Mouse (Mus musculus): ENCODE data around the gene Bysl. TPM values are rescaled to one million over a fixed set of nuclear protein-coding genes. Genes with fewer than 3 reads are reported as not detected.
"Not testable (repeated sequence)": the region's sequence is repeated elsewhere in the genome, so short reads cannot be mapped to it uniquely, and the experiment has no call there.

Gene Bysl
- 10 to 100 TPM; 14.0 to 15.8 TPM for total RNA-seq (2021)
- long read RNA-seq, experiment 1, transcript Bysl-201 (7 exons, 3,854 nt): major isoform, 44 of 48 reads
- long read RNA-seq, experiment 1, partial matches to known transcripts: 3 of 48 reads
- long read RNA-seq, experiment 1, other reads (novel, unspliced or antisense): 1 of 48 reads
- long read RNA-seq, experiment 2, transcript Bysl-201 (7 exons, 3,854 nt): major isoform, 31 of 34 reads
- long read RNA-seq, experiment 2, partial matches to known transcripts: 3 of 34 reads
- long read RNA-seq, experiment 2, other reads (novel, unspliced or antisense): 0 of 34 reads

DNA sequence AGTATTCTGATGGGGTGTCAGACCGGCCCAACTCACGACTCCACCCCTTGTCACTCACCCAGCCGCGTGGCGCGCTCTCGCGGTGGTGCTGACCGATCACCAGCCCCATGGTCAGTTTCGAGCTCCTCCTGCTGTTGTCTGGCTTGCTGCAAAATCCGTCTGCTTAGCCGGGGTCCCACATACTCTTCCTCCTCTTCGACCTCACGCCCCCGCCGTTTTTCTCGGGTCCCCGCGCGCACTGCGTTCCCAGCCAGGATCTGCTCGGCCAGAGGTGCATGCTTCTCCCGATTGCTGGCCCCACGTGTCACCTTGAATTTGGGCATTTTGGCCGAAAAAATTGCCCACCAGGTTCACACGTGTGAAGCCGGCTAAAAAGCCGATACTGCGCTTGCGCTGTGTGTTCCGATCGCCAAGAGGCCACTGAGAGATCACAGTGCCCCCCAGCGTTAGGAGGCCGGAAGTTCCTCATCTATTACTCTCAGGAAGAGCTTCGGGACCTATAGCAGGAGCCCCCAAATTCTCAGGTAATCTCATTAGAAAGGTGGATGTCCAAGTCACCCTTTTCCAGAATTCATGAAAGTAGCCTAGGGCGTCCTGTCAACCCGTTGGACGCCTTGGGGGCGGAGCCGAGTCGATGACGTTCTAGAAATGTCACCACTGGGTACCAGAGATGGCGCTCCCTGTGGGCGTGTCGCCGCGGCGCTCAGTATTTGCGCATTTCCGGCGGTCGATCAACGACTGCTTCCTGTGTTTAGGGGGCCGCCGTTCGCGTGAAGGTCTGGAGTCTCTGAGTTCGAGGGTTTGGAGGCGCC lies at the start of gene Bysl, which contains the start of the genes Med20 and Gm20517:
Bysl (minus strand) TSS at position 644 of the 812 bp plus-strand sequence.
Med20 (plus strand) TSS at position 734 of the 812 bp plus-strand sequence.
Gm20517 (plus strand) TSS at position 741 of the 812 bp plus-strand sequence.
- intact Hi-C loops (cut with DNase I): no loop called here
- DNase-seq: peak; percentile 95 to 99

DNA sequence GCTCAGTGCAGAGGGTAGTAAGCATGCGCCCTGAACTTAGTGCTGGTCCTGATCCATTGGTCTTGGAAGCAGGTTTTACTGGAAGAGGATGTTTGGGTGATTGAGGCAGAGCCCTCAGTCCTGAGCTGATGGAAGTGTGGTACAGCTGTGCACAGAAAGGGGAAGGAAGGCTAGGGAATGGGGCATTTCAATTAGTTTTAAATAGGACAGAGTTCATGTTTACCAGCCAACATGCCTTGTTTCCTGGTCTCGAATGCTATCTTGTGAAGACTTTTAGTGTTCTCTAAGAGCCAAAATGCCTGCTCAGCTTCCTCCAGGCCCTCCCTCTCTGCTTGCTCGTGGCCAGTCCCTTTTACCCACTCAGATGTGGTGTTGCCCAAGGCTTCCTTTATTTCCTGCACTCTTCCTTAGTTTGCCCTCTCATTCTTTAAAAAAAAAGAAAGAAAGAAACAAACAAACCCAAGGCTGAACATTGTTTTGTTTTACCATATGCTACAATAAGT lies 47.5 kb upstream of the Bysl start:
- no peak for DNase-seq
- intact Hi-C loops (cut with DNase I): no loop called here

DNA sequence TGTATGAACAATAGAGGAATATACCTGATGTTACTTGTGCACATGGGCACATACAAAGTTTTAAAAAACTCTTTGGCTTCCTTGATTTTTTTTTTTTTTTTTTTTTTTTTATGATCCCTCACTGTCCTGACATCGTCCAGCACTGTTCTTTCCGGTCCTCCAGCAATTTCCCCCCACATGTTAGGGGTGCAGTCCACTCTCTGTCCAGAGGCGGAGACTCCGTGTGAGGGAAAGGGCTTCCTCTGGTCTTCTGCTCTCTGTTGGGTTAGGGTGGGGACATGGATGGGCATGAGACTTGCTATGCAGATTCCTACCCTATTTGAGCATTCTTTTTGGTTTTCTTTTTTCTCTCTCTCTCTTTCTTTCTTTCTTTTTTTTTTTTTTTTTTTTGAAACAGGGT lies 46.6 kb upstream of the Bysl start:
- DNase-seq: no peak
- intact Hi-C loops (cut with DNase I): no loop called here

DNA sequence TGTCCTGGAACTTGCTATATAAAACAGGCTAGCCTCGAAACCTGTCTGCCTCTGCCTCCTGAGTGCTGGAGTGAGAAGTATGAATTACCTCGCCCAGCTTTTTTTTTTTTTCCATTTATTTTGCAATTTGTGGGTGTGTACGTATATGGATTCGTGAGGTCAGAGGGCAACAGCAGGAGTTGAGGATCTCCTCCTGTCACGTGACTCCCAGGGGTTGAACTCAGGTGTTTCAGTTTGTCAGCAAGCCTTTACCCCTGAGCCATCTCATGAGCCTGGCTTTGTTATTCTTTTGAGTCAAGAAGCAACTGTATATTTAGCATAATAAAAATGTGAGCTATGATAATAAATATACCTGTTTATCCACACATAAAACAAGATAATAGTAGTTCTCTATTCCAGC lies 44.4 kb upstream of the Bysl start:
- DNase-seq: no peak
- intact Hi-C loops (cut with DNase I): no loop called here

DNA sequence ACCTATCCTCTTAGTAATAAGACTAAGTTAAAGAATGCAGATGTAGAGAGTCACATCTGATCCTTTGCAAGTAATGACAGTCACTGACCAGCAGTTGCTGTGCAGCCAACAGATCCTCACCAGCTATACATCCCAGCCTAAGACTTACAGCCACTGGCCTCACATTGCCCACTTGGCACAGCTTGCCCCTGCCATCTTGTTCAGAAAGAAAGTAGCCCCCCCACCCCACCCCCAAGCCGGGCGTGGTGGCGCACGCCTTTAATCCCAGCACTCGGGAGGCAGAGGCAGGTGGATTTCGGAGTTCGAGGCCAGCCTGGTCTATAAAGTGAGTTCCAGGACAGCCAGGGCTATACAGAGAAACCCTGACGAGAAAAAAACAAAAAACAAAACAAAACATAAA lies 43.1 kb upstream of the Bysl start:
- intact Hi-C loops (cut with DNase I); DNase-seq: not testable (repeated sequence)

DNA sequence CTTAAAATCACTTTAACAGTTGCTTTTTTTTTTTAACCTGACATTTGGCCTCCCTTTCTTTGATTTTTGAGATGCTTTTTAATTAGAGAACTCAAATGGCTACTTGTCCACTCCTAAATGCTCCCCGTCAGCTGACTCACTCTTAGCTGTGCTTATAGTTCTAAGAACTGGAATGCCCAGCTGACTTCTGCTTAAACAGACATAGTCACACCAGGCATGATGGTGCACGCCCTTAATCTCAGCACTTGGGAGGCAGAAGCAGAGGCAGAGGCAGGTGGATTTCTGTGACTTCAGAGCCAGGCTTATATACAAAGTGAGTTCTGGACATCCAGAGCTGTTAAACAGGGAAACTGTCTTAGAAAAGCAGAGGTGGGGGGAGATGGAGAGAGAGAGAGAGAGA lies 40.7 kb upstream of the Bysl start:
- intact Hi-C loops (cut with DNase I): no loop called here
- DNase-seq: no peak

DNA sequence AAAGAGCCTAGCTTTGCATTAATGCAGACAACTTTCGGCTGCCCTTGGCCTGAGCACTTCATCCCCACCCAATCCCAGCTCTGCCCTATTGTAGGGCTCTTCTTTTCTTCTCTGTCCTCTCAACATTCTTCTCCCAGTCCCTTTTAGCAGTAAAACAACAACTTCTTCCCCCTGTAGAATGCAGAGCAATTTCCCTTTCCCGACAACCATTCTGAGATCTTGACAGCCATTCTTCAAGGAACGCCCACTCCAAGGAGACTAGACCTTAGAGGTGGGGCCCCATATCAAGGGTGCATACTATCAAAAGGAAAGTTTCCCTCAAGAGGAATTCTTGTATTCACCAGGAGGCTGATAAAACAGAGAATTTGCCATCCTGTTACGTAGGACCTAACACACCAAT lies 37.7 kb upstream of the Bysl start:
- intact Hi-C loops (cut with DNase I): no loop called here
- no peak for DNase-seq

DNA sequence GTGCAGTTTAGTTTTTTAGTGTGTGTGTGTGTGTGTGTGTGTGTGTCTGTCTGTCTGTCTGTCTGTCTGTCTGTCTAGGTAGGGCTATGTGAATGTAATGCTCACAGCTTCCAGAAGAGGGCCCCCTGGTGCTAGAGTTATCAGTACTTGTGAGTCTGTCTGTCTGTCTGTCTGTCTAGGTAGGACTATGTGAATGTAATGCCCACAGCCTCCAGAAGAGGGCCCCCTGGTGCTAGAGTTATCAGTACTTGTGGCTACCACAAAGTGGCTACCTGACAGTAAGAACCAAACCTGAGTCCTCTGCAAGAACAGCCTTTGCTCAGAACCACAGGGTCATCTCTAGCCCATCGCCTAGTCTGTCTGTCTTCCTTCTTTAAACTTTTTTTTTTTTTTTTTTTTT lies 35.4 kb upstream of the Bysl start:
- DNase-seq: peak; percentile 46 to 63
- intact Hi-C loops (cut with DNase I): no loop called here

DNA sequence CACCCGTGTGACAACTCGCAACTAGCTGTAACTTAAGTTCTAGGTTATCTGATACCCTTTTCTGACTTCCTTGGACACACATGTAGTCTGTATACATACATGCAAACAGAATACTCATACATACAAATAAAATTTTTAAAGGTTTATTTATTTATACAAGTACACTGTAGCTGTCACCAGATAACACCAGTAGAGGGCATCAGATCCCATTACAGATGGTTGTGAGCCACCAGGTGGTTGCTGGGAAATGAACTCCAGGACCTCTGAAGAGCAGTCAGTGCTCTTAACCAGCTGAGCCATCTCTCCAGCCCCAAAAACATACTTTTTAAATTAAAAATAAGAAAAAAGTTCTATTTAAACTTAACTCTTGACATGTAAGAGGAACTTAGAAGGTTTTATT lies 31.7 kb upstream of the Bysl start:
- no peak for DNase-seq
- intact Hi-C loops (cut with DNase I): no loop called here

DNA sequence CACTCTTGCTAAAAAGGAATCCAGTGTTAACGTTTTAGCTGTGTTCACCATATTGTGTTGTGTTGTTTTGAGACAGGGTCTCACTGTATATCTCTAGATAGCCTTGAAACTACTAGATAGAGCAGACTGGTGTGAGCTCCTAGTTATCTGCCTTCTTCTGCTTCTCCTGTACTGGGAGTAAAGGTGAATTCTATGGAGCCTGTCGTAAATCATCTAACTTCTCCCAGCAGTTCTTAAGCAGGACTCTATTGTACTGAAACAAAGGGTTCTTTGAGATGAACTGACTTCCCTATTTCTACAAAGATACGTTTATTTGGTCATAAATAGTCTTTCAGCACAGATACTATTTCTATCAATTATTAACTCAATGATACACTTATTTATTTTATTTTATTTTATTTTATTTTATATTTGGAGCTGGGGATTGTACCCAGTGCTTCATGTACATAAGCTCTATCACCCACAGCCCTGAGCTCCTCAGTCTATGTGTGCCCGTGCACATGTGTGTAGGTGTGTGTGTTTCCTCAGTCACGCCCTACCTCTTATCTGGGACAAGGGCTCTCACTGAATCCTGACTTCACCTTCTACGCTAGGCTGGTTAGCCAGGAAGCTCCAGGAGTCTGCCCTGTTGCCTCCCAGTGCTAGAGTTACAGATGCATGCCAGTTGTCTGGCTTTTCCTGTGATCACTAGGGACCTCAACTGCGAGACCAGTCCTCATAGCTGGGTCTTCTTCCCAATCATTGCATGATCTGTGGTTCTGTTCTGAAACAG lies 22.9 kb upstream of the Bysl start:
- intact Hi-C loops (cut with DNase I): loop anchor here (5.0 kb wide), 1 partner anchor 43 kb away; no protein-coding TSS in a partner anchor
- no peak for DNase-seq

DNA sequence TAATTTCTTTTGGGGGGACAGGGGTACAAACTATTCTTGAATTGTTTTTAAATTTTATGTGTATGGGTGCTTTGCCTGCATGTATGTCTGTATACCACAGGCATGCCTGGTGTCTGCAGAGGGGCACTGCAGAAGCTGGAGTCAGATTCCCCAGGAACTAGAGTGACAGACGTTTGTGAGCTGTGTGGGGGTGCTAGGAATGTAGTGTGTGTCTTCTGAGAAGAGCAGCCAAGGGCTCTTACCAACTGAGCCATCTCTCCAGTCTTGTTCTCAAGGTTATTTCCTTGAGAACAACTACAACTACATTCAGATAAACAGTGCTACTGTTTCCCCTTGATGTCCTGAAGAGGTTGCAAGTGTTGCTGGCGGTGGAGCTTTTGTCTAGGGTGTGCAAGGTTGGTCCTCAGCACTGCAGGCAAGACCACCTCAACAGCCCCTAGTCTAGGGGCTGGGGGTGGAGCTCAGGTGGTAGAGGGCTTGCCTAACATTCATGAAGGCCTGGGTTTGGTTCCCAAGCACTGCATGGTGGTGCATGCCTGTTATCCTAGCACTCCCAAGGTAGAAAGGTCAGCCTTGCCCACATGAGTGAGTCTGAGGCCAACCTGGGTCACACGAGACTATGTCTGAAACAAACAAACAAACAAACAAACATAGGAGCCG lies 21.0 kb upstream of the Bysl start:
- intact Hi-C loops (cut with DNase I): loop anchor here (5.0 kb wide), 1 partner anchor 45 kb away; no protein-coding TSS in a partner anchor
- no peak for DNase-seq

DNA sequence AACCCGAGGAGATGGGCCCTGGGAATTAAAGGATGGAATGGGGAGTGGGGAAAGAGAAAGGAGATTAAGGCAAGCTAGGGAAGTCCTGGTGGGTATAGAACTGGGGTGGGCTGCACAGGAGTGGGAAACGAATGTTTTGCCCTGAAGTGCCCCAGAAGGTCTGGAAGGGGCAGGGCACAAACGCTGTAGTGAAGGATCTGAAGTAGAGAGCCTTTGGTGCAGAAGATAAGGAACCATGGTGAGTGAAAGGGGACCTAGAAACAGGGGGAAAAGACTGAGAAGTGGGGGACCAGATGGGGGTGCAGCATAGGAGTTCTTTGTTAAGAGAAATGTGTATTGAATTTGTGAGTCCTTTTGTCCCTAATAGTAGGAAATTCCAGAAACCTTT lies 19.4 kb upstream of the Bysl start, which contains the start of gene Usp49:
Usp49 (plus strand) TSS at position 13 of the 388 bp plus-strand sequence.
- intact Hi-C loops (cut with DNase I): loop anchor here (5.0 kb wide), 1 partner anchor 47 kb away; no protein-coding TSS in a partner anchor
- DNase-seq: no peak

DNA sequence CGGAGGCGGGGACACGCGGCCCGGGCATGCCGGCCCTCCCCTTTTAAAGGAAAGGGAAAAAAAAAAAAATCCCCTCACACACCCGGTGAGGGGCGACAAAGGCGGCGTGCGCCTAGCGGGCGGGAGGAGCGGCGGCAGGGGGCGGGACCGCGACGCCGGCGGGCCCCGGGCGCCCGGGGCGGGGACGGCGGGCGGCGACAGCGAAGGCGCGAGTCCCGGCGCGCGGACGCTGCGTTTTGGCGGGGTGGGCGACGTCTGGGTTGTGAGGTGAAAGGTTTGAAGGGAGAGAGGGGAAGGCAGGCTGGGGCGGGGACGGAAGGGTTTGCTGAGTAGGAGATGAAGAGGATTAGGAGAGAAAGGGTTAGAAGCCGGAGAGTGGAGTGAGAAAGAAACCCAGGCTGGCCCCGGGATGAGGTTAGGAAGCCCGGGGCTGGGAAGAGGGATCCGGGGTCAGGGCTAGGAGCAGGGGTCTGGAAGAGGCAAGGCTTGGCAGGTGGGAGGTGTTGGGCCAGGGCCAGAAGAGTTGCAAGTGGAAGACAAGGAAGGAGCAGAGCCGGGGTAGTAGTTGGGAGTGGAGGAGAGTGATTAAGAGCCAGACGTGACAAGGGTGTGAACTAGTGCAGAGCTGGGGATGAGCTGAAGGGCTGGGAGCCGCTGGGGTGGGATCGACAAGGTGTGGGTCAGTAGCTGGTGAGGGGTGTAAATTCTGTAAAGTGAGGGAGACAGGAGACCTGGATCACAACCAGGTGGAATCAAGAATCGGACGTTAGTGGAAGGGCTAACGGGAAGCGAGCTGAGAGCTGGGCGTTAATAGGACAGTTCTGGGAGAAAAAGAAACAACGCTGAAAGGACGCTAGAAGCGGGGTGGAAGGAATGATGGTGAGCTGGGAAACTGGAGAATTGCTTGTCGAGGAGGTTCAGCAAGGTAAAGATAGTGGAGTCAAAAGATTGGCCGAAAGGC lies 18.7 kb upstream of the Bysl start:
- intact Hi-C loops (cut with DNase I): loop anchor here (5.0 kb wide), 1 partner anchor 47 kb away; no protein-coding TSS in a partner anchor
- DNase-seq: peak in 1 of 2 experiments; percentile 48

DNA sequence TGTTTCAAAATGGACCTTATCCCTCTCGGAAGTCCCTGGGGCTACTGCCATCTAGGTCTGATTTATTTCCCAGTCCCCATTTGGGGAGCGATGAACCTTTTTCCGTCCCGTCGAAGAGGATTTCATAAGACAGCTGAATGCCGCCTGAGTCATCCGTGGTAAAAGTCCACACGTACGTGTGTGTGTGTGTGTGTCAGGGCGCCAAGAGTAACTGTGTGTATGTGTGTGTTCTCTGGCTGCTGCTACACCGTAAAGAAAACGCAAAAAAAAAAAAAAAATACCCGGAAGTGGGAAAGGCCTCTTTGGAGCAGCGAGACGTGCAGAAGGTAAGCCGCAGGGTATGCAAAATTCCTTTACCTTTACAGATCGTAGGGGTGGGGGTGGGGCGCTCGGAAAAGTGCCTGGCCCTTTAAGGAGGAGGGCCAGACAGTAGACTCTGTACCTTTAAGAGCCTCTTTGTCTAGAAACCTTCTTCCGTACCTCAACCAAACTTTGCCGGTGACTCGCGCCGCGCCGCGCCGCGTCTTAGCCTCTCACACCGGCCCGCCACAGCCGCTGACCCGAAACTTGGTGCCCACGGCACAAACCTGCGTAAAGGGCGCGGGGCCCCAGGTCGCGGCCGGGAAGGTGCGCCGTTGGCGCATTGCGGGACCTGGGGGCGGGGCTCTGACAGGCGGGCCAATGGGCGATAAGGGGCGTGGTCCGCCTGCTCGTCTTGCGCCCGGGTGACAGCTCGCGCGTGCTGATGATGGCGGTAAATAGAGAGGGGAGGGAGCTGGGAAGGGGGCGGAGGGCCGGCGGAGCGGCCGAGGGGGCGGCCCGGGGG lies 17.8 kb upstream of the Bysl start:
- intact Hi-C loops (cut with DNase I): no loop called here
- DNase-seq: peak; percentile 94 to 96

DNA sequence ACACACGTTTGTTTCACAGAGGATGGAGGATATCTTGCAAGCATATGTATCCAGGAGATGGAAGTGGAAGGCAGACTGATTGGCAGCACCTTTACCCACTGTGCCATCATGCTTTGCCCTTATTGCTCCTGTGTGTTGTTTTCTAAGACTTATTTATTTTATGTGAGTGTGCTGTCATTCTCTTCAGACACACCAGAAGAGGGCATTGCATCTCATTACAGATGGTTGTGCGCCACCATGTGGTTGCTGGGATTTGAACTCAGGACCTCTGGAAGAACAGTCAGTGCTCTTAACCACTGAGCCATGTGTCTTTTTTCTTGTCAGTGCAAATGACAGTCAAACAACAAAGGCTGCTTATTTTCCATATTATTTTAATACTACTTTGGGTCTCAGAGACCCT lies 16.5 kb upstream of the Bysl start:
- DNase-seq: no peak
- intact Hi-C loops (cut with DNase I): no loop called here

DNA sequence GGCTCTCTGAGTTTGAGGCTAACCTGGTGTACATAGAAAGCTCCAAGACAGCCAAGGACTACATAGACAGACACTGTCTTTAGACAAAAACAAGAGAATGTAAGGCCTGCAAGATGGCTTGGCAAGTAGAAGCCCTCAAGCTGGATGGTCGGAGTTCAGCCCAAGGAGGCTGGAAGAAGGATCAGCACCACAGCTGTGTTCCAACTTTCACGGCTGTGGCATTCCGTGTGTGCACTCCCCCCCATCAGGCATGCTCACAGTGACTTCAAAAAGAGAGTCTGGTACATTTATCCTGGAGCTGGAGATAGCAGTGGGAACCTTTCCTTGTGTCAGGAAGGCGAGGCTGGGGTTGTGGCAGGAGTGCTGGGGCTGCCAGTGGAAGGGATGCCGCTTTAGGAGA lies 14.7 kb upstream of the Bysl start:
- no peak for DNase-seq
- intact Hi-C loops (cut with DNase I): no loop called here

DNA sequence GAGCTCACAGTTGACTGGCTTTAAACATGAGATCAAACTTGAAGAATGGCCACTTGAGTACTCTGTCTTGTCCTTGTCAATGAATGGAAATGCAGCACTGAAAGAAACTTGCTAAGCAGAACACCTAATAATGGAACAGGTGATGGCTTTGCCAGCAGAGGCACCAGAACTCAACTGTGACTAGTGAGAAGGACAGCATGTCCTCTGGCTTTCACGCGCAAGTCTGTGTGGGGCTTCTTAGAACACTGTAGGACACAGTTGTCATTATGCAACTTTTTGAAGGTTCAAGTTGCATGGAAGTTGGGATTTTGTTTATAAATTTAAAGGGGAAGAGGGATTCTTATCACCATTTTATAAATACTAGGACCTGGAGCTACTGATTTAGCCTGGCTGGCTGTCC lies 13.8 kb upstream of the Bysl start:
- DNase-seq: no peak

DNA sequence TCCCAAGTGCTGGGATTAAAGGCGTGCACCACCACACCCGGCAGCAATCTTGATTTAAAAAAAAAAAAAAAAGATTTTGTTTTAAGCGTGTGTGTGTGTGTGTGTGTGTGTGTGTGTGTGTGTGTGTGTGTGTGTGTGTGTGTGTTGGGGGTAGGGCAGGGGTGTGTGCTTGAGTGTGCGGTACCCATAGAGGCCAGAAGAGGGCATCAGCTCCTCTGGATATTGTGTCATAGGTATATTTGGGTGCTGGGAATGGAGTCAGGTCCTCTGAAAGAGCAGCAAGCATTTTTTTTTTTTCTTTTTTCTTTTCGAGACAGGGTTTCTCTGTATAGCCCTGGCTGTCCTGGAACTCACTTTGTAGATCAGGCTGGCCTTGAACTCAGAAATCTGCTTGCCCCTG lies 13.3 kb upstream of the Bysl start:
- intact Hi-C loops (cut with DNase I); DNase-seq: not testable (repeated sequence)

More for the DNA sequence above, 13.8 kb upstream of the Bysl start:
- intact Hi-C loops (cut with DNase I): no loop called here

Measured in heart, postnatal 14 days (tissue).